Mouse (Mus musculus): Measurements from ENCODE around the gene Folr1.
A peak's percentile ranks its signal among the peaks of the same experiment; 100 is the strongest.

Folr1 gene

GRCm38 (mm10) chr7:101868241-101869162 is 2.1 kb downstream of the Folr1 start:
- peak; percentile 11 for DNase-seq (ENCODE audit: low spot score)

GRCm38 (mm10) chr7:101867482-101867881 is 3.1 kb downstream of the Folr1 start:
- no peak for DNase-seq (ENCODE audit: low spot score)

GRCm38 (mm10) chr7:101866491-101867265 is 3.9 kb downstream of the Folr1 start:
- no peak for DNase-seq (ENCODE audit: low spot score)

DNA sequence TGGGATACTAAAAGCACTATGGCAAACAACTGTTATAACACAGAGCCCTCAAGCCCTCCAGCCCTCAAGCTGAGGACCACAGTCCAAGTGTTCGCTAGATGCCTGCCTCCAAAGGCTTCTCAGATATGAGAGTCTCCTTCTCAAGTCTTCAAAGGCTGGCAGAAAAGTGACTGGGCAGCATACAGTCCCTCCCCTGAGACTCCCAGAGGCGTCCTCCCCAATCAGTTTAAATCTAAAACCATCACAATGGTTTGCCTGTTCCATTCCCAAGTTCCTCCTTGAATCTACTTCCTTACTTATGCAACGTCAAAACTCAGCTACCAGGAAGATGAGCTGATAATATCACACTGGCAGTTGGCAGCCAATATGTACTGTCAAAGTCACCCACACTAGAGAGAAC is 7.2 kb downstream of the Folr1 start, which contains the start of gene Anapc15:
Gene Anapc15 (plus strand): TSS at position 301 of the 400 bp plus-strand sequence.
- no peak for DNase-seq (ENCODE audit: low spot score)

GRCm38 (mm10) chr7:101862291-101862690 is 8.3 kb downstream of the Folr1 start:
- no peak for DNase-seq (ENCODE audit: low spot score)

DNA sequence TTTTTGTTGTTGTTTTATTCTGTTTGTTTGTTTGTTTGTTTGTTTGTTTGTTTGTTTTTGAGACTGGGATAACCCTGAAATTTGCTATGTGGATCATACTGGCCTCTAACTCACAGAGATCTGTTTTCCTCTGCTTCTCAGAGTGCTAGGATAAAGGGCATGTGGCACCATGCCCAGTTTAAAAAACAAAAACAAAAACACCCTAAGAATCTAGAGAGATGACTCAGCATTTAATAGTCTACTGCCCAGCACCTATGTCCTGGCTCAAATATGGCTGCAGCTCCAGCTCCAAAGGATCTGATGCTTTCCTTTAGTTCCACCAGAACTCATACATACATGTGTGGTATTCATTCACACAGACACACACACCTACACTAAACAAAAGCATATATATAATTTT is 9.6 kb downstream of the Folr1 start:
- DNase-seq (ENCODE audit: low spot score) = no peak

DNA sequence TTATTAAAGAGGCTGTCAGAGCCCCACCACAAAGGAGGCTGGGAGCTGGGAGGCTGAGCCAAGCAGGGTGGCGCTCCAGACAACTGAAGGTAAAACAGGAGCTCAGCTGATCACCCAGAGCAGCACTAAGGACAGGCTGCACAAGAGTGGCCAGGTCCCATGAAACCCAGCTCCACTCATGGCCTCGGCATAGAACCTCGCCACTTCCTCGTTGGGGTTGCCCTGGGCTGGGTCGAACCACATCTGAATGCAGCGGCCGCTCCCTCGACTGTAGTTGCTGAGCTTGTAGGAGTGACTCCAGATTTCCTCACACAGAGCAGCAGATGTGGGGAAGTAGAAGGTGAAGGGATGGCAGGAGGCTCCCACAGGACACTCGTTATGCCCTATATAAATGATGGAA is 12.2 kb downstream of the Folr1 start:
- DNase-seq (ENCODE audit: low spot score) = no peak

GRCm38 (mm10) chr7:101857094-101857493 is 13.5 kb downstream of the Folr1 start, which contains the start of gene Folr2:
TSS of gene Folr2 (minus strand) at chr7:101857194.
- DNase-seq (ENCODE audit: low spot score) = no peak

- DNase-seq (ENCODE audit: low spot score) = no peak
Observed at GRCm38 (mm10) chr7:101853816-101854215, 16.8 kb downstream of the Folr1 start.

DNA sequence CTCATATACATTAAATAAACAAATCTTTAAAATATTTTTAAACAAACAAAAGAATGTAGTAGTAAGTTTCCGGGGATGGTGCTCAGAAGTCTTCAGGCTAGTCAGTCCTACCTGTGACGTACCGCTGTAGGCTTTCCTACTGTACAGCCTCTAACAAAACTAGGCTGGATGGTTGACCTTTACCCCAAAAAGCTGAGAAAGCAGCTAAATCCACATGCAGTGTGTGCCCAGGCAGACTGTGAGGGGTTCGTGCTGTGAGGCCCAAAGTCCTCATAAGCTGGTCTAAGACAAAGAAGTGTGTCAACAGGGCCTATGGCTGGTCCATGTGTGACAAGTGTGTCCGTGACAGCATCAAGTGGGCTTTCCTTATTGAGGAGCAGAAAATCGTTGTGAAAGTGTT is 17.7 kb downstream of the Folr1 start:
- DNase-seq (ENCODE audit: low spot score) = no peak

DNA sequence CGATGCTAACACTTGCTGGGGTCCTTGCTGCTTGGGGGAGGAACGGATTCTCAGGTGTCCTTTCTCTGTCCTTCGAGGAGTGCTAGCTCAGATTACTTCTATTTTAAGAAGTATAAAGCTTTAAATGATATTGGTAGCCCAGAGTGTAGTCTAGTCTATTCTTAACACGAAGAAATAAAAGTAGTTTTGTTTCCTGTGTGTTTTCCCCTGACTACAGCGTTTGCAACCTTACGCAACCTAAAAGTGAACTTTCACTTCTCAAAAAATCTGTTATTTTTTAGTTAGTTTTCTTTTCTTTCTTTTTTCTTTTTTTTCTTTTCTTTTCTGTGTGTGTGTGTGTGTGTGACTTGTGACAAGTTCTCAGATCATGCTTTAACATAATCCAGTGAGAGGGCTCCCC is 18.9 kb downstream of the Folr1 start:
- DNase-seq (ENCODE audit: low spot score) = no peak

DNA sequence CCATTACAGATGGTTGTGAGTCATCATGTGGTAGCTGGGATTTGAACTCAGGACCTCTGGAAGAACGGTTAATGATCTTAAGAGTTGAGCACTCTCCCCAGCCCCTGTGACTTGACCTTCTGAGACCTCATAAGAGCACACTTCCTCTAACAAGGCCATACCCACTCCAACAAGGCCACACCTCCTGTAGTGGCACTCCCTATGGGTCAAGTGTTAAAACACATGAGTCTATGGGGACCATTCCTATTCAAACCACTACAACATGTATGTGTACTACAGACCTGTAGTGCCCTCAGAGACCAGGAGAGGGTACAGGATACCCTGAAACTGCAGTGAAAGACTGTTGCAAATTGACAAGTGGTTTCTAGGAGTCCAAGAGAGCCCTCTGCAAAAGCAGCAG is 22.7 kb downstream of the Folr1 start:
- no peak for DNase-seq (ENCODE audit: low spot score)

DNA sequence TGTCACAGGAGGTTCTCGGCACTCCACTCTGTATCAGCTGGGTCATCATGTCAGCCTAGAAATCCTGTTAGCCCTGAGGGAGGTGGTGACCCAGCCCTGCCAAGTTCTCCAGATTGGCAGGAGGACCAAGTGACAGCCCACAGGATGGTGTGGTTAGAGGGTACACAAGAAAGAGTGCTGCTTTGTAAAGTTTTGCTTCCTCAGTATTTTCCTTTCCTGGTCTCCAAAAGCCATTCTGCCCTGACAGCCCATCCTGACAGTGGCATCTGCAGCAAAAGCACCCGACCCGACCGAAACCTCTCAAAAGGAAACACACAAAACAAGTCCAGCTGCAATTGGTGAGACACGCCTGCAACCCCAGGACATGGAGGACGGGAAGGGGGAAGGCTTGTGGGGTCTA is 26.4 kb downstream of the Folr1 start:
- no peak for DNase-seq (ENCODE audit: low spot score)

GRCm38 (mm10) chr7:101837606-101838471 is 32.7 kb downstream of the Folr1 start, which contains the start of gene Inppl1:
TSS of gene Inppl1 (minus strand) at chr7:101838229.
- DNase-seq (ENCODE audit: low spot score) = peak; percentile 89

DNA sequence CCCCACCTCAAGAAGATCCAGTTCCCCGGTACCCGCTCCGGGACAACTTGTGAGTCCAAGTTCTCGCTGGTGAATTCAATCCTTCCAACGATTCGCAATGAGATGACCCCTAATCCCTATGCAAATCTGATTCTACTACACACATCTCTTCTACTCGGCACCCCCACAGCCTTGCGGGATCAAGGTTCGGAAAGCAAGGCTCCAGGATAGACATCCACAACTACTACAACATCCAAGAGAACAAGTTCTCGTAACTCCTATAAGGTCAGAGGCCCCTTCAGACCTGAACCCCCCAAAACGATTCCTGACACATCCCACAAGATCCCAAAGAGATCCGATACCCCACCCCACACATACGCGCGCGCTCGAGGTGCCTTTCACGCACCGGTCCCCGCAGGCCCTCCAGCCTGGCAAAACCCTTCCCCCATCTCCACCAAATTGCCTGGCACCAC is 33.4 kb downstream of the Folr1 start:
- no peak for DNase-seq (ENCODE audit: low spot score)

- peak; percentile 75 for DNase-seq (ENCODE audit: low spot score)
Observed at GRCm38 (mm10) chr7:101836271-101837153, 34.1 kb downstream of the Folr1 start.

- DNase-seq (ENCODE audit: low spot score) = no peak
Observed at GRCm38 (mm10) chr7:101835457-101836109, 35.0 kb downstream of the Folr1 start.

- DNase-seq (ENCODE audit: low spot score) = no peak
Observed at GRCm38 (mm10) chr7:101834903-101835302, 35.7 kb downstream of the Folr1 start.

DNA sequence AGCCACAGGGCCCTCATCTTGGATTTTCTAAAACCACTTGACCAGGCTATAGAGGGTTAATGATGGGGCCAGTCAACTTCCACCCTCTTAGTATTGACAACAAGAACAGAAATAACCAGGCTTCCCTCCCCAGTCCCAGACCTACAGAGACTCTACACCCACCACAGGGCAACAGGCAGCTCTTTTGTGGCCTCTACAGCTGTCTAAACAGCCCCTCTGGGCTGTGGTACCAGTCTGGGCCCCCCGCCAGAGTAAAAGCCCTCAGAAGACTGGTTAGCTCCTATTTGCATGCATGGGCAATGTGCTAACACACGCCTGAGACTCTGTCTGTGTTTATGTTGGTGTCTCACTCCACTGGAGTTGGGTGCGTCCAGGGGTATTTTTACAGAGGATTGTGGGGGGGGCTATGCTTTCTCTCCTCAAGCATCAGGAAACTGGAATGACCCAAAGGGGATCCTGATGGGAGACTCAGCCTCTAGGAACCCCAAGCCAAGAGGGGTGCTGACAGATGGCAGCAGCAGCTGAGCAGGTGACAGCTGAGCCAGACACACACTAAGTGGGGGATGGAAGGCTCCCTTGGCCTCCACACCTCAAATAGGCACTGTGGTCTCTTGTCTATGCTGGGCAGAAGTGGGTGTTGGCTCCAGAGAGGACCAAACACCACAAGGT is 36.5 kb downstream of the Folr1 start:
- no peak for DNase-seq (ENCODE audit: low spot score)

DNA sequence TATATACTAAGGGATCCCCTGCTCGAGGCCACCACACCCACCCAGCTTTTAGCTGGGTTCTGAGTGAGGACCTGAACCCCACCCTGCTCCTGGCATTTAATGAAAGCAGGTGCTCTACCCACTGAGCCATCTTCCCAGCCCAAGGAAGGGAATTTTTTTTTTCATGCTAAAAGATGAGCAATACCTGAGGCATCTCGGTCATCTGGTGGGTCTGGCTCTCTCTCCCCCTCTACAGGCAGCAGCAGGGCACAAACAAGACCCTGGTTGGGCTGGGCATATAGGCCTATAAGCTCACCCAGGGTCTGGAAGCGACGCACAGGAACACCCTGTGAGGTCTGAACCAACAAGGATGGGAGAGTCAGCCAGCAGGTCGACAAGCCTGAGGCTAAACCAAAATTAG is 37.2 kb downstream of the Folr1 start:
- DNase-seq (ENCODE audit: low spot score) = no peak
